Mouse (Mus musculus) regulatory T cell (primary cell): ENCODE results near the gene Gm5134.

ENCODE experiments used
- in situ Hi-C: fragments of 300-600 bp; cut with MboI, MseI; formaldehyde crosslinking; loops from one replicate; pipeline ENCODE4 v1.15.1; 2025; ENCODE audit warnings: high pct_unique_total_duplicates

The Gm5134 gene

DNA sequence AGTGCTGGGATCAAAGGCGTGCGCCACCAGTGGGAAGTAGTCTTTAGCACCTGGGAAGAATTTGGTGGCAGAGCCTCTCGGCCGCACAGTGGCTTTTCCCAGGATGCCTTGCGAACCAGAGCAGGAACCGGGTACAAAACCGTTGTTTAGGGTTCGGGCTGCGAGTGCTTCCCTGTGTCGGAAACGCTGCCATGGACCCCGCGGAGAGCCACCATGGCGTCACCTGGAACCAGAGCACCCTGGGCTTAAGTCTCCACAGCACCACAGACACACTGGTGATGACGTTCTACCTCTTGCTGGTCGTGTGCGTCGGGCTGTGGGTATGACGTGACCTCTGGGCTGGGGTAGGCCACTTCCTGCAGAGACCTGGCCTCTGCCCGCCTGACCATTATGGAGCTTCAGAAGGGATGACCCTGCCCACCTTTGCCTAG is at the start of gene Gm5134:
Gene Gm5134, plus strand, starts transcription at position 134 of the 431 bp plus-strand sequence.
- in situ Hi-C loops = loop anchor here (5.0 kb wide), 1 partner anchor 67 kb away; no protein-coding TSS in a partner anchor

DNA sequence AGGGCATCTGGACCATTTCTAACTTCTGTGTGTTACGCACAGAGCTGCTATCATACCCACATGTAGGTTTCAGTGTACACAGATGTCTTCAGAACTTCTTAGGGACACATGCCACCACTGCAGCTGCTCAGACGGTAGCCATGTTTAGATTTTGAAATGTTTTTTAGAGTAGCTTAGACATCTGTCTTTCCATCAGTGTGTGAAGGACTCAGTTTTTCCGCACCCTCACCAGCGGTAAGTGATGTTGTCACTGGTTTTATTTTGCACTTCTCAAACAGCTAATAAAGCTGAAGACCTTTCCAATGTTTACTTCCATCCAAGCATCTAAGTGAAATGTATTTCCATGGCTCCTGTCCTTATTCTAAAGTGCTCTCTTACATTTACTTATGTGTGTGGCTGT is 47.4 kb upstream of the Gm5134 start:
- in situ Hi-C loops = no loop called here

DNA sequence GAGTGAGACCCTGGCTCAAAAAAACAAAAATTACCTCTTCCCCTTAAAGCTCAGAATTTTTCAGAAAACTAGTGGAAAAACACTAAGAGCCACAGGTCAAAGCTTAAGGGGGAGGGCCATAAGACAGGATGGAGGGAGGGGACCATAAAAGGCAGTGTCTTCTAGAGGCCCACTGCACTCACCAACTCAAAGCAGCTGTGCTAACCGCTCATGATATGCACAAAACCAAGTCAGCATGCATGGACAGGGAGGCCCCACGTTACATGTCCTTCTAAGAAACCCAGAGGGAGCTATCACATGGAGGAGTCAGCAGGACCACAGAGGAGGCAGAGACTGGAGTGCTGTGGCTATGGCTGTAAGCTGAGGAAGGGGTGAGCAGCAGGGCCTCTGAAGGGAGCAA is 43.6 kb upstream of the Gm5134 start:
- in situ Hi-C loops = no loop called here

DNA sequence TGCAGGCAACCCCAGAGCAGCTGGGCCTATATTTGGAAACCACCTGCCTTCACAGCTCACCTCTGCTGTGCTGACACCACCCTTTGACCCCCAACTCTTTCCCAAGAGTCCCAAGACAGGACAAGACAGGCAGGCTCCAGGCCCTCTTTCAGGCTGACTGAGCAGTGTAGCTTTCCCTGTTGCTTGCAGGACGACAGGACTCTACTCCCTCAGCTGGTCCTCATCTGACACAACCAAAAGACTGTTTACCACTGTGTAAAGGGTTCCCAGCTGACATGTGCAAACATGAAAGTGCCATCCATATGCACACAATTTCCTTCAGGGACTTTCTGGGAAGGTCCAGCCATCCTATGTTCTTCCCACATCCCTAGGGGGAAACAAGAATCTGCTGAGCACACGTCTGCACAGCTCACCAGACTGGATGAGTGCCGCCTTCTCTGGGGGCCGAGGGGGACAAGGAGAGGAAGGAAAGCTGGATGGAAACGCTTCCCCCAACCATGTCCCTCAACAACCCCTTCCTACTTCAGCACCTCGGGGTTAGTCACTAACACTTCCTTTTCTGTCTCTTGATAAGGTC is 41.2 kb upstream of the Gm5134 start:
- in situ Hi-C loops = no loop called here

DNA sequence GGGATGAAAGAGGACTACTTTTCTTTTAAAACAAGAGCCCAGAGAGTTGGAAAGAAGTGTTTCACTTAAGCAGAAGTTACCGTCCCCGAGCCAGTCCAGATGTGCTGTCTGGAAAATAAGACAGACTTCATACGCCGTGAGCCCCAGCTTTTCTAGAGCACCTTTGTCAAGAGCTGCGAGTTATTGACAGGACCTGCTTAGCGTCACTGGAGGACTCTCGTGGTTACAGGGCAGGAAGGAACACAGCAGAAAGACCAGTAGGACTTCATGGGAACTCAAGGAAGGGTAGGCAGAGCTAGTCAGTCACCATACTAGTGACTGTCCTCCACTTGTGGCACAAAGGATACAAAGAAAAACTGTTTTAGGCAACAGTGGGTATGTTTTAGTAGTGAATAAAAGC is 38.8 kb upstream of the Gm5134 start:
- in situ Hi-C loops = no loop called here

DNA sequence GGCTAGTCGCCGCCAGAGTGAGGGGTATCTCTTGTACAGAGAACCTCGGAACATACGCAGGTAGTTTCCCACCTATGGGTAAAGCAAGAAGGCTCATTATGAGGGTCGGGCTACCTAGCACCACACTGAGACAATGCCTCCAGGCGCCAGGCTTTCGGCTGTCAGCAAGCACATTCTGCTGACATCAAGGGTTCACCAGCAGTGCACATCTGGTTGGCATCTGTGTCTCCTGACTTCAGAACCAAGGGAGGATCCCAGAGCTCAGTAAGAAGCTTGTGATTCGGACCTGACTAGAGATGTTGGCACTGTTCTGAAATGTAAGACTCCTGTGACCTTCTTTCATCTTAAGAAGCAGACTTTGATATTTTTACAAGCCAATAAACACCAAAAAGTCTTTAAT is 37.5 kb upstream of the Gm5134 start:
- in situ Hi-C loops = no loop called here

DNA sequence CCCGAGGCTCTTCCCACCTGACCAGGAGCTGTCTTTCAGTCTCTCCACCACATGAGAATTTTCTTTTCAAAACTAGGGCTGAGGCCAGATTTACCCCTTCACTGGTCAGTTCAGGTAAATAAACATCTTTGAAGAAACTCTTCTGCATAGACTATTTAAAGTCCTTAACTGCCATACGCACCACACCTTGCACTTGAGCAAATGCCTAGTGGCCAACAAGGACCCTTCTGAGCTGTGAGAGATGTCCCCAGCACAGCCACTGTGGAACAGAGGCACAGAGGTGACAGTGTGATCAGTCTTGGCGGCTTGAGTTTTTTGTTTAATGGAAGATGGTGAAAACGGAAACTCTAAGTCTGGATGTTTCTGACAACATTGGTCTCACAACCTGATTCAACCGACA is 35.3 kb upstream of the Gm5134 start:
- in situ Hi-C loops = no loop called here

DNA sequence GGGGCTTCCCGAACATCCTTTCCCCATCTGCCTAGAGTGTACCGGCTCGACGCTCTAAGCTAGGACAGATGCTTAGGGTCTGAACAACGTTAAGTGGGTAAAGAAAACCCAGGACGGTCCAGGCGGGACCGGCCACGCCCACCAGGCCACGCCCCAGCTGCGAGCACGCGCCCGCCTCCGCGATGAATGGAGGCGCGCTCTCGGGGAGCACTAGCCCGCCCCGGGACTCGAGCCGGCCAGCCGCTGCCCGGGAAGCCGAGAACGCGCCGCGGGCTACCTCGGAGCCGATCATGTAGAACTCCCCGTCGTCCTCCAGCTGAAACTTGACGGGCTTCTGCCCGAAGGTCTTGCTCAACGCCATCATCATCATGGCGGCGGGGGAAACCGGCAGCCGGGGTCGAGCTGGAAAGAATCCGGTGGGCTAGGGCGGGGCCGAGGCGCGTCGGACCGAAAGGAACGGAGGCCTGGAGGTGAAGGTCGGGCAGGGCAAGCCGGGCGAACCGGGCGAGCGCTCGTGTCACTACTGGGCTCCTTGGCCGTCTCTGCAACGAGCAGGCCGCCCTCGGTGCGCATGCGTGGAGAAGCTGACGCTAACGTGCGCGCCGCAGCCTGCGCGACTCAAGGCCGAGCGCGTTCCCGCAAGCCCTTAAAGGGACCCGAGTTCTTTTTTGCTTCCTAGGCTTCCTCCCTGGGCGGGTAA is 33.1 kb upstream of the Gm5134 start, which contains the start of gene Smarcb1:
Gene Smarcb1, minus strand, starts transcription at position 592 of the 700 bp plus-strand sequence.
- in situ Hi-C loops = no loop called here

DNA sequence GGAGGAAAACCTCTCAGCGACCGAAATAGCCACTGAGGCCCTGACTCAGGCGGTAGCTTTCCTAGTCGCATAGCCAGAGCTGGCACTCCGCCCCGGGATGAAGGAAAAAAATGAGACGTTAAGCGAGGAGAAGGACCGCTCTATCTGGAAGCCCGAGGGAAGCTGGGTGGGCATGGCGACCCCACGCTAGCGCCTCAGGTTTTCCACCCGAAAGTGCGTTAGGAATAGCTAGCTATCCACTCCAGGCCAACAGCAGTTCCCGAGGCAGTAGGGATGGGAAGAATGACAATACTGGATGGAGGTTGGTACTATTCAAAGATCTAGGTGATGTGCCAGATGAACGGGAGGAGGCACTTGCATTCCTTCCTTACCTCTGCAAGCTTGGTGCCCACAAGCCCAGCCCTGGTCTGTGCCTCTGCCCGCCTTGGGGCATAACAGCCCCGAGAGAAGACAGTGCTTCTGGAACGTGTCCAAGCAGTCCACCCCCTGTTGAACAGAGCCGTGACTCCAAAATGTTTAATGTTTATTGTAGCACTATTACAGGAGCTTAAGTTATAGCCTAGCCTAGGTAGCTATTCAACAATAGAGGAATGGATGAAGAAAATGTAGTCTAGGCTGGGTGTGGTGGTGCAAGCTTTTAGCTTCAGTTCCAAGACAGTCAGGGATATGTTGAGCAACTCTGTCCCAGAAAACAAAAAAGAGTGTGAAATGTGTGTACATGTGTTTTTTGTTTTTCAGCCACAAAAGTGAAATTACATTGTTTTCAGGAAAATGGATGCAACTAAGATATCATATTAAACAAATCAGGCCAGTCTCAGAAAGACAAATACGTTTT is 32.4 kb upstream of the Gm5134 start:
- in situ Hi-C loops = no loop called here

DNA sequence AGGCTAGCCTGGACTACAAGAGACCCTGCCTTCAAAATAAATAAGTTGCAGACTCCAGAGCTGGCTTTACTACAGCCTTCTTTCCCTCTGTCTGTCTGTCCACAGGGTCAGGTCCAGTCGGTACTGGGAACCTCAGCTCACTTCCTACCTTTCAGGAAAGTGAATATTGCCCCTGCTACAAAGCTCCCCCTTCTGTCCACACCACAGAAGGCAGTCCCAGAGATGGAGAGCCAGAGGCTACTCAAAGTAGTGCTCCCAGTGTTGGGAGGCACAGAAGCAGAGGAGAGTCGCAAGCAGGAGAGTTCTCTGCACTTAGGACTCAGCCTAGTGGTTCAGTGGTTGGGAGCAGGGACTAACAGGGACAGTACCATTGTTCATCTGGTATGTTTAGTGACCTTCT is 30.0 kb upstream of the Gm5134 start:
- in situ Hi-C loops = no loop called here

DNA sequence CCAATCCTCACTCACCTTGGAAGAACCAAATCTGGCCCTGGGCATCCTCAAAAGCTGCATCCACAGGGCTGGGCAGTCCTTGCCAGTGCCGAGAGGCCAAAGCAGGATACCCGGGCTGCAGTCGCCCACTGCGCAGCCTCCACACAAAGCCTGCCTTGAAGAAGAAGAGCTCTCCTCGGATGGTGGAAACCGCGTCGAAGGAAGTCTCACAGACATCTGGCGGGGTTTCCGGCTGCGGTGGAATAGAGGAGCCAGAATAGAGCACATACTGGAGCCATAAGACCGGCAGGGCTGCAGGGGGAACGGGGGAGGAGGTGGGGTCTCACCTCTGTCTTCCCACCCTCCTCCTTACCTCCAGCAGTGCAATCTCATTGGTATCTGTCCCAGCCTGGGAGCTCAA is 27.9 kb upstream of the Gm5134 start:
- in situ Hi-C loops = no loop called here

DNA sequence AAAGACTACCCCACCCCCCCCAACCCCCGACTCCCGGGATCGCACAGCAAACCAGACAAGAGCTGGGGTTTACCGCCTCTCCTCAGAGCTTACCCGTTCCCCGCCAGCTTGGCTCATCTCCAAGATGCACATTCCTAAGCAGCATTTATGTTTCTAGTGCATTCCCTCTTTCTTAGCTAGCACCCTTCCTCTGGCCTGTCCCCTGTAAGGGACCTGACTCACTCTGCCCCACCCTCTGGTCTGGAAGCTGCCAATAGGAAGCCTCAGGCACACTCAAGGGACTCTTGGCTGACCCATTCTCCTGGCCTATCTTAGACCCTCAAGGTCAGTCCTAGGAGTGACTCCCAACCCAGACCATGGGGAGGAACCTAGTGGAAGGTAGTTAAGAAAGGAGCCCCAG is 24.0 kb upstream of the Gm5134 start:
- in situ Hi-C loops = no loop called here

DNA sequence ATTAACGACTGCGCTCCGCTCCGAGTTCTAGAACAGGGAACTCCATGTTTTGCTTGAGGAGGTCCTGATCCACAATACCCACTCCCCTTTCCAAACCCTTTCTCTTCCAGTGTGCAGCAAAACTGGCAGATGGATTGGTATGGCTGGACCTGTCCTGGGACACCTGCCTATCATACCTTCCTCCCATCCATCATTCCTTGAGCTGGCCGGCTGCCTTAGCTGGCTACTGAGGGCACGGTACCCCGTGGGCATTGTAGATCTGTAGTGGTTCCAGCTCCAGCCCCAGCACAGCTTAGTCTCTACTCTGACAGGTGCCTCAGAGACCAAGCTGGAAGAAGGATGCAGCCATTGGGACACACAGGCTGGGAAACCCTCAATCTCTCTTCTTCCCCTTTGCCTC is 23.0 kb upstream of the Gm5134 start:
- in situ Hi-C loops = no loop called here

DNA sequence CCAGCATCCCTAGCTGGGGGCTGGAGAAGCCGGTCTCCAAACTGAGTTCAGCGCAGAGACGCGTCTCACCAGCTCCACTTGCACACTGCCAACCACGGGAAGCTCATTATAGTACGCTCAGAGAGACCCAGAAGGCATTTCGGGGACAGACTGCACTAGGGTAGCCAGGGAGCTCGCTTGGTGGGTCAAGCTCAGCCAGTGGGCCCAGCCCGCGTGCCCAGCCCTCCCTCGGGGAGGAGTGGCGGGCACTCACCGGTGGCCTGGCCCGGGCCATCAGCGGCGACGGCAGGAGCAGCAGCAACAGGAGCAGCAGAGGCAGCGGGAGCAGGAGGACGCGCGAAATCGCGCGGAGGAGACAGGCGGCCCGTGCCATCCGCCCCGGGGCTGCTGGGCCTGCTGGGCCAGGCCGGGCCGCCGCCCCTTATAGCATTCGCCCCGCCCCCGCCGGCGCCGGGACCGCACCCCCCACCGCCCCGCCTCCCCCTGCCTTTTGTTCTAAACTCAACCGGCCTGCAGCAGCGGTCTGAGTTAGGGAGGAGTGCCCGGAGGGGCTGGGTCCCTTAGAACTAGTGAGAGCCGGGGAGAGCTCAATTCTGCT is 22.1 kb upstream of the Gm5134 start:
- in situ Hi-C loops = no loop called here

DNA sequence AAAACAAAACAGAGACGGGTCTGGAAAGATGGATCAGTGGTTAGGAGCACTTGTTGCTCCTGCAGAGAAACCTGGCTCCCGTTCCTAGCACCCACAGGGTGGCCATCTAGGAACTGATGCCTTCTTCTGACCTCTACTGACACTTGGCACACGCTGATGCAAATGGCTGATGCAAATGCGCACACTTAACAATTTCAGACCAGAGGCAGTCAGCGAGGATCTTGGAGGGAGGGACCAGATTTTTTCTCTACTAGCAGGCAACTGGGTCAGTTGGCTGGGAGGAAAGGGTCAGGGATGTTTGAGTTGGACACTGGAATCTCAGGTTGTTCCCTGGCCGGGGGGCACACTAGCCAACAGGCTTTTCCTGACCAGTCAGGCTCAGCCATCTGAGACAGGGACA is 21.4 kb upstream of the Gm5134 start, which contains the start of gene Chchd10:
Gene Chchd10, plus strand, starts transcription at position 240 of the 400 bp plus-strand sequence.
- in situ Hi-C loops = no loop called here

DNA sequence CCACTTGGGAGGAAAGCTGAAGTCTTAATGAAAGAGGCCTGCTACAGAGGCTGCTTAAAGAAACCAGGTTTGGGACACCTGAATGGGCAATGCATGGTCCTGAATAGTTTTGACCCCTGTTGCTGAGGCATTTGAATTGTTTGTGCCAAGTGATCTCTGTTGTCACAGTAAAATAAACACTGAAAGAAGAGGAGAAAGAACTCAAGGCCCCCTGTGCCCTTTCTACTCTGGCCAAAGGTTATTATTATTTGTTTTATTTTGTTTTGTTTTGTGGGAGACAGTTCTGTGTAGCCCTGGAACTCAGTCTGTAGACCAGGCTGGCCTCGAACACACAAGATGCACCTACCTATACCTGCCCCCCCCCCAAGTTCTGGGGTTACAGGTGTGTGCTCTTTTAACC is 19.3 kb upstream of the Gm5134 start:
- in situ Hi-C loops = no loop called here

DNA sequence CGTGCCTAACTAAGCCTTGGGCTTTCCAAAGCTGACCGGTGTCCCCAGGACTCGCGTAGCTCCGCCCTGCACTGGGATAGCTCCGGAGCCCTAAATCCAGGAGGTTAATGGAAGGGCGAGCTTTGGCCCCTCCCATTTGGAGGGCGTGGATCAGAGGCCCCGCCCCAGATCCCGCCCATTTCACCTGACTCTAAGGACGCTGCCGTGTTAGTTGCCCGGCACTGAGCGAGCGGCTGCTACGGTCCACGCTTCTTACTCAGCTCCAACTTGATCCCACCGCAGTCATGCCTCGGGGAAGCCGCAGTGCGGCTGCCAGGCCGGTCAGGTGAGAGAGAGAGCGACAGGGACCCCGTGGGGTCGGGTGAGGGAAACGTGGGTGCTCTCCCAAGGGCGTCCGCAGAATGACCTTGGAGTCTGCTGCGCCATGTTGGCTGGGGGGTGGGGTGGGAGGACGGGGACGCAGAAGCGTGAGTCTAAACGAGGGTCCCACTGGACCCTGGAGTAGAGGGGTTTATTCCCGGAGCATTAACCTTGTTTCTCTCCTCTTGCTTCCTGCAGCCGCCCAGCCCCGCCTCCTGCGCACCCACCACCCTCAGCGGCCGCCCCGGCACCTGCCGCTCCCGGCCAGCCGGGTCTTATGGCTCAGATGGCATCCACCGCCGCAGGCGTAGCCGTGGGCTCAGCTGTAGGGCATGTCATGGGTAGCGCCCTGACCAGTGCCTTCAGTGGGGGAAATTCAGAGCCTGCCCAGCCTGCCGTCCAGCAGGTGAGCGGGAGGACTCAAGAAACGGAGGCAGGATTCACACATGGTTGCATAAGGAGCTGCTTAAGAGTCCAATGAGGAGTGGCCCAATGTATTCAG is 18.4 kb upstream of the Gm5134 start, which contains the start of gene Mmp11:
Gene Mmp11, minus strand, starts transcription at position 817 of the 862 bp plus-strand sequence.
- in situ Hi-C loops = no loop called here

DNA sequence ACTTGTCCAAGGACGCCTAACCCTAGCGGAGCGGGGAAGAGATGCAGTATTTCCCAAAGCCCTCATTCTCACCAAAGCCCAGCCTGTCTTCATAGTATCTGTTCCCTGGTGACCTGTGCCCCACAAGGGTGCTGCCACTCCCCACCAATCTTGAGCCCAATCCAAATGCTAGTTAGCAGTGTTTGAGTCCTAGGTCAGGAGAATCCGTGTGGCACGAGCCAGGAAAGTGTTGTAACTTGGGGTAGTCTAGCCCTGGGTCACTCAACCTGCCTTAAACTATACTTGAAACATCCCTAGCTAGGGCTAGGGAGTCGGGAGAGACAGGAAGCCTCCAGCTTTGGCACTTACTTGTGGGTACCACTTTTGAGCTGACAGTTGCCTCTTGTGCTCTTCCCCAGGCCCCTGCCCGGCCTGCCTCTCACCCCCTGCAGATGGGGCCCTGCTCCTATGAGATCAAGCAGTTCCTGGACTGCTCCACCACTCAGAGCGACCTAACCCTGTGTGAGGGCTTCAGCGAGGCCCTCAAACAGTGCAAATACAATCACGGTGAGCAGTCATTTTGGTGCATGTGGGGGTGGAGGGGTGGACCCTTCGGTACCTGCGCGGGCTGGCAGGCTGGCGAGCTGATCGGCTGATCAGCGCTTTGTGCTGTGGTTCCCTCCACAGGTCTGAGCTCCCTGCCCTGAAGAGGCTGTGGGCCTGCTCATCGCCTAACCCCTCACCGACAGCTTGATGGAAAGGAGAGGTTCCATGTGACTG is 17.2 kb upstream of the Gm5134 start:
- in situ Hi-C loops = no loop called here

DNA sequence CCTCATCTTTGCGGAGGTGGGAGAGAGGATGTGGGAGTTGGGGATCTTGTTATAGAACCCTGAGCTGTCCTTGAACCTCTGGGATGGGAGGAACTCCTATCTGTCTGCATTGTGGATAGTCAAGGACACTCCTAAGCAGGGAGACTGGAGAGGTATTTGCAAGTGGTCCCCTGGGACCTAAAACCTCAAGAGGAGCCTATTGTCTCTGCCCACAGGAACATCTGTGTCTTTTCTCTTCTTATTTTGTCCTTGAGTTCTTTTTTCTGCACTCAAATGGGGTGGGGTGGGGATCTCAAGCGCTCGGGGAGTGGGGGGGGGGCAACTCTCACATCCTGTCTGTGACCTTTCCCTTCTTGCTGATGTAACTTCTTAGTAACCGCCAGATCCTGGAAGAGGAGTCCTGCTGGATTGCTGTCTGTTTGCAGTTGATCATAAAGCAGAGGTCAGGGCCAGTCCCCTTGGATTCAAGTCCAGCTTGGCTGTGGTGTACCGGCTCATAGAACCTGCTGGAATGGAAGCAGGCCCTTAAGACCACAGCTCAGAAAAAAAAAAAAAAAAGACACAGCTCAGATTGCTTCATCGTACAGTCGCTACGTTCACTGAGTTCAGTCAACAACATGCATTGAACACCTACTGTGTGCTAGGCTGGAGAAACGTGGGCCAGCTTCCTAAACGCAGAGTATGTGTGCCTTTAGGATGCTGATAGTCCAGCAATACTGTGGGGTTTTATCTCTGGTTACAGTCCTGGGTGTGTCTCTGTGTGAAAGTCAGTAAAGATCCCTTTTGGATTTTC is 16.3 kb upstream of the Gm5134 start:
- in situ Hi-C loops = no loop called here
